Mouse (Mus musculus) limb, embryonic 13.5 days (tissue): ENCODE data around the gene Ptger4. TPM values are rescaled to one million over a fixed set of nuclear protein-coding genes. Genes with fewer than 3 reads are reported as not detected.

Source experiments
- ATAC-seq: fragments of 200-750 bp; cut with Nextera tagmentation; 2 replicates; pipeline ENCODE4 v1.8.0; 2017; ENCODE audit warnings: low read depth, moderate number of reproducible peaks, moderate TSS enrichment; ENCODE audit not compliant: low FRiP score
- H3K27ac ChIP-seq: fragments of 300-500 bp; sonication (generic); 2 replicates; pipeline ENCODE4 v1.5.1; 2015; ENCODE audit warnings: inconsistent platforms, mild to moderate bottlenecking, moderate library complexity
- H3K27me3 ChIP-seq: fragments of 300-500 bp; sonication (generic); 2 replicates; pipeline ENCODE4 v1.6.1; 2015; ENCODE audit warnings: mild to moderate bottlenecking, inconsistent platforms
- H3K36me3 ChIP-seq: fragments of 300-500 bp; sonication (generic); 2 replicates; pipeline ENCODE4 v1.6.1; 2015; ENCODE audit warnings: inconsistent platforms, mild to moderate bottlenecking, moderate library complexity
- H3K4me1 ChIP-seq: fragments of 300-500 bp; sonication (generic); 2 replicates; pipeline ENCODE4 v1.6.1; 2015; ENCODE audit warnings: inconsistent platforms
- H3K4me2 ChIP-seq: fragments of 300-500 bp; sonication (generic); replicated peaks from 2 replicates; pipeline ENCODE4 v1.6.1; 2015; ENCODE audit warnings: inconsistent platforms, mild to moderate bottlenecking, moderate library complexity
- H3K4me3 ChIP-seq: fragments of 300-500 bp; sonication (generic); 2 replicates; pipeline ENCODE4 v1.5.1; 2015; ENCODE audit warnings: moderate library complexity, mild to moderate bottlenecking, inconsistent platforms
- H3K9ac ChIP-seq: fragments of 300-500 bp; sonication (generic); 2 replicates; pipeline ENCODE4 v1.6.1; 2015; ENCODE audit warnings: mild to moderate bottlenecking, inconsistent platforms
- H3K9me3 ChIP-seq: fragments of 300-500 bp; sonication (generic); 2 replicates; pipeline ENCODE4 v1.6.1; 2016; ENCODE audit warnings: inconsistent platforms
- WGBS: fragments of 180-500 bp; shearing (Covaris S2); methylation state at CpG from one replicate; pipeline ENCODE4 v1.1.7; 2015; 5-methylcytosine and 5-hydroxymethylcytosine counted together
- polyA plus RNA-seq: library from polyadenylated mRNA; unstranded; fragments of >200 nt; fragmentation: Nextera tagmentation; extraction: Ambion mirVana; gene quantifications from 2 replicates; pipeline ENCODE4 v1.2.1, GENCODE M21; 2015

Gene Ptger4
- polyA plus RNA-seq, result 4.0 and 4.4 TPM in 2 replicates

- Histone ChIP-seq H3K9me3 (no peaks in the 10 kb centered on the region), H3K4me2 (peak within 1 kb of the TSS; percentile 100), H3K36me3 (no peaks in the 10 kb centered on the region), H3K27me3 (peaks cover 44% of the 10 kb centered on the region), H3K4me3 (peak within 1 kb of the TSS; percentile 61), H3K27ac (no peak within 1 kb of the TSS), H3K9ac (peak within 1 kb of the TSS; percentile 74), H3K4me1 (peaks cover 33% of the 10 kb centered on the region)
- peak; percentile 96 for ATAC-seq
- WGBS, result under 1% methylated on average over 61 of the region's 61 CpGs
Measured at GRCm38 (mm10) chr15:5243959-5244905, at the start of gene Ptger4. Ptger4 (minus strand) TSS chr15:5244187.

GRCm38 (mm10) chr15:5288412-5288811 lies 44.4 kb upstream of the Ptger4 start:
- Histone ChIP-seq H3K4me2 (no peak overlapping the region), H3K4me3 (no peak overlapping the region), H3K4me1 (no peaks in the 10 kb centered on the region), H3K27ac (no peak overlapping the region), H3K9ac (no peak overlapping the region), H3K9me3 (no peaks in the 10 kb centered on the region), H3K36me3 (no peaks in the 10 kb centered on the region), H3K27me3 (no peaks in the 10 kb centered on the region)
- ATAC-seq, result no peak
- WGBS, result 90% methylated on average over 8 of the region's 8 CpGs

GRCm38 (mm10) chr15:5287072-5287471 lies 43.1 kb upstream of the Ptger4 start:
- WGBS, result 86% methylated on average over 5 of the region's 5 CpGs
- no peaks in the 10 kb centered on the region for H3K4me1 ChIP-seq
- H3K9me3 ChIP-seq, result no peaks in the 10 kb centered on the region
- H3K27me3 ChIP-seq, result no peaks in the 10 kb centered on the region
- no peak overlapping the region for H3K4me2 ChIP-seq
- H3K36me3 ChIP-seq, result no peaks in the 10 kb centered on the region
- no peak overlapping the region for H3K27ac ChIP-seq
- H3K9ac ChIP-seq, result no peak overlapping the region
- no peak overlapping the region for H3K4me3 ChIP-seq
- ATAC-seq, result no peak

GRCm38 (mm10) chr15:5281316-5281715 lies 37.3 kb upstream of the Ptger4 start:
- no peak for ATAC-seq
- H3K4me2 ChIP-seq, result no peak overlapping the region
- H3K36me3 ChIP-seq, result no peaks in the 10 kb centered on the region
- no peak overlapping the region for H3K4me3 ChIP-seq
- H3K27ac ChIP-seq, result no peak overlapping the region
- peaks cover 4% of the 10 kb centered on the region; the same call in 1 of the 2 replicates for H3K9me3 ChIP-seq
- H3K9ac ChIP-seq, result no peak overlapping the region
- WGBS, result 87% methylated on average over 2 of the region's 2 CpGs
- no peaks in the 10 kb centered on the region for H3K4me1 ChIP-seq
- no peaks in the 10 kb centered on the region for H3K27me3 ChIP-seq

GRCm38 (mm10) chr15:5279831-5280230 lies 35.8 kb upstream of the Ptger4 start:
- Histone ChIP-seq H3K27me3 (no peaks in the 10 kb centered on the region), H3K4me1 (no peaks in the 10 kb centered on the region), H3K4me2 (no peak overlapping the region), H3K27ac (no peak overlapping the region), H3K36me3 (no peaks in the 10 kb centered on the region), H3K4me3 (no peak overlapping the region), H3K9ac (no peak overlapping the region), H3K9me3 (peaks cover 4% of the 10 kb centered on the region; the same call in 1 of the 2 replicates)
- ATAC-seq, result no peak
- 63% methylated on average over 4 of the region's 4 CpGs for WGBS

- Histone ChIP-seq H3K4me3 (no peak overlapping the region), H3K9ac (no peak overlapping the region), H3K27me3 (no peaks in the 10 kb centered on the region), H3K4me2 (no peak overlapping the region), H3K27ac (no peak overlapping the region), H3K36me3 (no peaks in the 10 kb centered on the region), H3K9me3 (peaks cover 4% of the 10 kb centered on the region; the same call in 1 of the 2 replicates), H3K4me1 (no peaks in the 10 kb centered on the region)
- ATAC-seq, result no peak
Measured at GRCm38 (mm10) chr15:5278525-5278924, 34.5 kb upstream of the Ptger4 start.

GRCm38 (mm10) chr15:5273981-5274380 lies 30.0 kb upstream of the Ptger4 start:
- H3K4me2 ChIP-seq, result no peak overlapping the region
- H3K36me3 ChIP-seq, result no peaks in the 10 kb centered on the region
- H3K27me3 ChIP-seq, result no peaks in the 10 kb centered on the region
- H3K27ac ChIP-seq, result no peak overlapping the region
- no peak overlapping the region for H3K9ac ChIP-seq
- H3K9me3 ChIP-seq, result peaks cover 4% of the 10 kb centered on the region; the same call in 1 of the 2 replicates
- 94% methylated on average over 1 of the region's 1 CpGs for WGBS
- H3K4me1 ChIP-seq, result no peaks in the 10 kb centered on the region
- ATAC-seq, result no peak
- H3K4me3 ChIP-seq, result no peak overlapping the region

GRCm38 (mm10) chr15:5266095-5266494 lies 22.1 kb upstream of the Ptger4 start:
- no peak for ATAC-seq
- Histone ChIP-seq H3K9me3 (no peaks in the 10 kb centered on the region), H3K27me3 (no peaks in the 10 kb centered on the region), H3K4me2 (no peak overlapping the region), H3K4me3 (no peak overlapping the region), H3K9ac (no peak overlapping the region), H3K36me3 (no peaks in the 10 kb centered on the region), H3K4me1 (no peaks in the 10 kb centered on the region), H3K27ac (no peak overlapping the region)
- WGBS, result 71% methylated on average over 3 of the region's 3 CpGs

- Histone ChIP-seq H3K27ac (no peak overlapping the region), H3K4me2 (no peak overlapping the region), H3K36me3 (no peaks in the 10 kb centered on the region), H3K9ac (no peak overlapping the region), H3K4me3 (no peak overlapping the region), H3K27me3 (no peaks in the 10 kb centered on the region), H3K4me1 (0 out of 2 replicates have a peak, but pooled peaks cover 10% of the 10 kb centered on the region), H3K9me3 (no peaks in the 10 kb centered on the region)
- WGBS, result 78% methylated on average over 10 of the region's 10 CpGs
- ATAC-seq, result no peak
Measured at GRCm38 (mm10) chr15:5262874-5263504, 19.0 kb upstream of the Ptger4 start.

GRCm38 (mm10) chr15:5262095-5262667 lies 18.2 kb upstream of the Ptger4 start:
- H3K27ac ChIP-seq, result no peak overlapping the region
- H3K4me2 ChIP-seq, result no peak overlapping the region
- H3K4me3 ChIP-seq, result no peak overlapping the region
- no peak overlapping the region for H3K9ac ChIP-seq
- H3K4me1 ChIP-seq, result 0 out of 2 replicates have a peak, but pooled peaks cover 10% of the 10 kb centered on the region
- H3K9me3 ChIP-seq, result no peaks in the 10 kb centered on the region
- no peak for ATAC-seq
- H3K36me3 ChIP-seq, result no peaks in the 10 kb centered on the region
- 84% methylated on average over 13 of the region's 13 CpGs for WGBS
- no peaks in the 10 kb centered on the region for H3K27me3 ChIP-seq

GRCm38 (mm10) chr15:5261004-5261403 lies 17.0 kb upstream of the Ptger4 start:
- Histone ChIP-seq H3K4me3 (no peak overlapping the region), H3K4me1 (0 out of 2 replicates have a peak, but pooled peaks cover 10% of the 10 kb centered on the region), H3K27me3 (no peaks in the 10 kb centered on the region), H3K4me2 (no peak overlapping the region), H3K9me3 (no peaks in the 10 kb centered on the region), H3K9ac (no peak overlapping the region), H3K27ac (no peak overlapping the region), H3K36me3 (no peaks in the 10 kb centered on the region)
- ATAC-seq, result no peak
- 80% methylated on average over 3 of the region's 3 CpGs for WGBS

GRCm38 (mm10) chr15:5260183-5260582 lies 16.2 kb upstream of the Ptger4 start:
- WGBS, result 28% methylated on average over 5 of the region's 5 CpGs
- no peak overlapping the region for H3K4me3 ChIP-seq
- H3K9ac ChIP-seq, result no peak overlapping the region
- H3K27ac ChIP-seq, result no peak overlapping the region
- no peak for ATAC-seq
- no peaks in the 10 kb centered on the region for H3K9me3 ChIP-seq
- no peak overlapping the region for H3K4me2 ChIP-seq
- H3K27me3 ChIP-seq, result no peaks in the 10 kb centered on the region
- no peaks in the 10 kb centered on the region for H3K36me3 ChIP-seq
- H3K4me1 ChIP-seq, result 0 out of 2 replicates have a peak, but pooled peaks cover 10% of the 10 kb centered on the region
